Comparison of ENCODE assay signal across 25 mouse cellular contexts in genomic region chr1:152506726-152507125, GRCm38 (mm10).
"Had no signal": no experiment of that assay in that cellular context is flagged by ENCODE, and none has a peak within 500 bp of the region (broad histone marks: within the 10 kb centered on the region; RNA-seq: fewer than 3 reads in every experiment).

No protein-coding gene starts in this region.

- H3K27me3 ChIP-seq: heart, embryonic 13.5 days; heart, embryonic 15.5 days; hindbrain, embryonic 13.5 days; hindbrain, embryonic 15.5 days; limb, embryonic 12.5 days; liver, embryonic 13.5 days; liver, embryonic 15.5 days had no signal

- H3K4me3 ChIP-seq: heart, embryonic 10.5 days; heart, embryonic 13.5 days; heart, embryonic 15.5 days; hindbrain, embryonic 13.5 days; hindbrain, embryonic 15.5 days; layer of hippocampus, adult 2 months; left cerebral cortex, adult 2 months; limb, embryonic 10.5 days; limb, embryonic 12.5 days; liver, embryonic 13.5 days; liver, embryonic 15.5 days had no signal

- H3K9ac ChIP-seq: forebrain, postnatal 0 days; heart, embryonic 13.5 days; heart, embryonic 15.5 days; hindbrain, embryonic 13.5 days; hindbrain, embryonic 15.5 days; limb, embryonic 12.5 days; liver, embryonic 13.5 days; liver, embryonic 15.5 days; liver, postnatal 0 days had no signal

- H3K36me3 ChIP-seq: heart, embryonic 15.5 days; hindbrain, embryonic 13.5 days; hindbrain, embryonic 15.5 days; limb, embryonic 10.5 days; limb, embryonic 12.5 days; liver, embryonic 13.5 days; liver, embryonic 15.5 days had no signal

- H3K27ac ChIP-seq: heart, embryonic 10.5 days; heart, embryonic 13.5 days; heart, embryonic 15.5 days; hindbrain, embryonic 13.5 days; hindbrain, embryonic 15.5 days; hindbrain, postnatal 0 days; layer of hippocampus, adult 2 months; left cerebral cortex, adult 2 months; limb, embryonic 10.5 days; limb, embryonic 12.5 days; liver, embryonic 13.5 days; liver, embryonic 15.5 days had no signal

- H3K4me1 ChIP-seq: heart, embryonic 10.5 days; heart, embryonic 13.5 days; heart, embryonic 15.5 days; hindbrain, embryonic 13.5 days; hindbrain, embryonic 15.5 days; limb, embryonic 10.5 days; limb, embryonic 12.5 days; liver, embryonic 13.5 days; liver, embryonic 15.5 days had no signal

- H3K4me2 ChIP-seq: heart, embryonic 13.5 days; heart, embryonic 15.5 days; hindbrain, embryonic 13.5 days; hindbrain, embryonic 15.5 days; limb, embryonic 12.5 days; liver, embryonic 11.5 days; liver, embryonic 13.5 days; liver, embryonic 15.5 days had no signal

- ATAC-seq: forebrain, postnatal 0 days; hindbrain, postnatal 0 days; intestine, postnatal 0 days; liver, postnatal 0 days had no signal

- DNase-seq: forebrain, postnatal 0 days; heart, adult 18-20 months; heart, postnatal 14 days; heart, postnatal 36 days; kidney, adult 18-20 months; kidney, adult 8-10 months; kidney, postnatal 10 days; kidney, postnatal 25 days; kidney, postnatal 4 days; liver; liver, embryonic 13.5 days; liver, postnatal 0 days had no signal

- H3K9me3 ChIP-seq: heart, embryonic 10.5 days; heart, embryonic 13.5 days; heart, embryonic 15.5 days; hindbrain, embryonic 13.5 days; hindbrain, embryonic 15.5 days; limb, embryonic 10.5 days; limb, embryonic 12.5 days; liver, embryonic 13.5 days; liver, embryonic 15.5 days had no signal
